Mouse (Mus musculus): ENCODE measurements around the gene Homer2.

GRCm38 (mm10) chr7:81572610-81573268 is 134.6 kb downstream of the Homer2 start:
- no peak; the same call in 2 of the 3 replicates for TF ChIP-seq GATA1 (IDR thresholded peaks at IDR 0.05; ENCODE audit: borderline replicate concordance, low read length)
- no peak for TF ChIP-seq FLI1 (IDR thresholded peaks at IDR 0.05; ENCODE audit: low read length)

Data from megakaryocyte, embryonic 14.5 days (primary cell).